Mouse (Mus musculus) forebrain, postnatal 0 days (tissue): ENCODE data around the gene Gm49361. TPM values are rescaled to one million over a fixed set of nuclear protein-coding genes. Genes with fewer than 3 reads are reported as not detected.

Experiments used
- ATAC-seq: fragments of 200-750 bp; cut with Nextera tagmentation; 2 replicates; pipeline ENCODE4 v1.8.0; 2017; ENCODE audit warnings: mild to moderate bottlenecking, moderate library complexity
- DNase-seq: peaks from one replicate; pipeline ENCODE4 v3.0.0-alpha.2; 2015
- H3K27ac ChIP-seq: fragments of 300-500 bp; sonication (generic); 2 replicates; pipeline ENCODE4 v1.5.1; 2014; ENCODE audit warnings: low read depth, mild to moderate bottlenecking, antibody characterized with exemption, low read length, moderate library complexity, mixed read lengths
- H3K27me3 ChIP-seq: fragments of 300-500 bp; sonication (generic); 2 replicates; pipeline ENCODE4 v1.6.1; 2014; ENCODE audit warnings: mild to moderate bottlenecking, low read length, mixed read lengths; ENCODE audit not compliant: insufficient read depth
- H3K36me3 ChIP-seq: fragments of 300-500 bp; sonication (generic); 2 replicates; pipeline ENCODE4 v1.6.1; 2014; ENCODE audit warnings: mild to moderate bottlenecking, moderate library complexity; ENCODE audit not compliant: insufficient read depth
- H3K4me1 ChIP-seq: fragments of 300-500 bp; sonication (generic); 2 replicates; pipeline ENCODE4 v1.6.1; 2014; ENCODE audit warnings: antibody characterized with exemption; ENCODE audit not compliant: insufficient read depth
- H3K4me2 ChIP-seq: fragments of 300-500 bp; sonication (generic); 2 replicates; pipeline ENCODE4 v1.6.1; 2014; ENCODE audit warnings: low read depth, mild to moderate bottlenecking, moderate library complexity
- H3K4me3 ChIP-seq: fragments of 300-500 bp; sonication (generic); 2 replicates; pipeline ENCODE4 v1.5.1; 2014; ENCODE audit warnings: low read depth, low read length, mixed read lengths
- H3K9ac ChIP-seq: fragments of 300-500 bp; sonication (generic); 2 replicates; pipeline ENCODE4 v1.6.1; 2014; ENCODE audit warnings: mild to moderate bottlenecking
- H3K9me3 ChIP-seq: fragments of 300-500 bp; sonication (generic); 2 replicates; pipeline ENCODE4 v1.6.1; 2016; ENCODE audit warnings: low read length
- CTCF ChIP-seq: sonication (generic); IDR thresholded peaks from 2 replicates; pipeline ENCODE4 v1.5.1; 2016; ENCODE audit warnings: antibody characterized with exemption, control low read depth, low read depth
- WGBS: fragments of 180-500 bp; shearing (Covaris S2); extraction: QIAGEN DNeasy Blood & Tissue Kit; methylation state at CpG from one replicate; pipeline ENCODE4 v1.1.7; 2014; 5-methylcytosine and 5-hydroxymethylcytosine counted together
- polyA plus RNA-seq: library from polyadenylated mRNA; unstranded; fragments of >200 nt; fragmentation: Nextera tagmentation; extraction: Ambion mirVana; gene quantifications from 2 replicates; pipeline ENCODE4 v1.2.1, GENCODE M21; 2015
- total RNA-seq: library from RNA; depleted of rRNA; stranded (reverse); fragments of >200 nt; gene quantifications from 2 replicates; pipeline ENCODE4 v1.2.3, GENCODE M21; 2014

Gm49361 gene
- total and polyA plus RNA-seq, 2 experiments from 2014 or later = not detected

- Histone ChIP-seq H3K4me3 (no peak overlapping the region), H3K27me3 (no peaks in the 10 kb centered on the region), H3K36me3 (no peaks in the 10 kb centered on the region), H3K27ac (no peak overlapping the region), H3K4me2 (no peak overlapping the region), H3K9ac (no peak overlapping the region), H3K4me1 (no peaks in the 10 kb centered on the region), H3K9me3 (no peaks in the 10 kb centered on the region)
- peak; percentile 94 for DNase-seq
- ATAC-seq = peak; percentile 92
- WGBS = 40% methylated on average over 5 of the region's 5 CpGs
- TF ChIP-seq CTCF = peak; percentile 87
Observed at GRCm38 (mm10) chr14:57679958-57680535, 65.9 kb downstream of the Gm49361 start.

- no peaks in the 10 kb centered on the region for H3K36me3 ChIP-seq
- ATAC-seq (no peak), DNase-seq (no peak)
- H3K4me3 ChIP-seq = no peak overlapping the region
- no peak overlapping the region for H3K9ac ChIP-seq
- WGBS = 29% methylated on average over 1 of the region's 1 CpGs
- H3K27me3 ChIP-seq = no peaks in the 10 kb centered on the region
- H3K4me1 ChIP-seq = no peaks in the 10 kb centered on the region
- H3K27ac ChIP-seq = no peak overlapping the region
- no peak overlapping the region for H3K4me2 ChIP-seq
- no peaks in the 10 kb centered on the region for H3K9me3 ChIP-seq
- no peak for TF ChIP-seq CTCF
Observed at GRCm38 (mm10) chr14:57679523-57679922, 66.4 kb downstream of the Gm49361 start.

DNA sequence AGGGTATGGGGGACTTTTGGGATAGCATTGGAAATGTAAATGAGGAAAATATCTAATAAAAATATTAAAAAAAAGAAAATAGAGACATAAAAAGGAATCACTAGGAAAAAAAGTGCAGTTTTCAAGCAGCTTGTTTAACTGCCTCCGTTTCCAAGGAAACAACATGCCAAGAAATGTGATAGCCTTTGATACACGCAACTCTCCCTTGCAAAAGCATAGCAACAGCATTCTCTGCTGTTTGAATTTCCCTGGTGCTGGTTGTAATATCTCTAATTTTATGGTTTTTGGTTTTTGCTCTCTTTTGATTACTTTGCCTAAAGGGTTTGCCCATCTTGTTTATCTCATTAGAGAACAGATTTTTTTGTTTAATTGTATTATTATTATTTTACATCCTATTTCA, 70.4 kb downstream of the Gm49361 start:
- H3K36me3 ChIP-seq = no peaks in the 10 kb centered on the region
- H3K9ac ChIP-seq = no peak overlapping the region
- H3K4me2 ChIP-seq = no peak overlapping the region
- no peak for TF ChIP-seq CTCF
- no peak overlapping the region for H3K4me3 ChIP-seq
- WGBS = 40% methylated on average over 2 of the region's 2 CpGs
- H3K27ac ChIP-seq = no peak overlapping the region
- DNase-seq = no peak
- H3K4me1 ChIP-seq = no peaks in the 10 kb centered on the region
- ATAC-seq = no peak
- H3K27me3 ChIP-seq = no peaks in the 10 kb centered on the region
- no peaks in the 10 kb centered on the region for H3K9me3 ChIP-seq

GRCm38 (mm10) chr14:57665628-57665950, 80.3 kb downstream of the Gm49361 start:
- peaks cover 12% of the 10 kb centered on the region; the same call in 1 of the 2 replicates for H3K4me1 ChIP-seq
- DNase-seq (no peak), ATAC-seq (0 out of 2 replicates have a peak, but pooled peaks have one; percentile 0)
- H3K4me3 ChIP-seq = peak overlapping the region; percentile 86
- no peaks in the 10 kb centered on the region for H3K9me3 ChIP-seq
- peak overlapping the region; percentile 83 for H3K9ac ChIP-seq
- H3K27me3 ChIP-seq = no peaks in the 10 kb centered on the region
- no peaks in the 10 kb centered on the region for H3K36me3 ChIP-seq
- TF ChIP-seq CTCF = no peak
- H3K27ac ChIP-seq = peak overlapping the region; percentile 91; the same call in 1 of the 2 replicates
- H3K4me2 ChIP-seq = peak overlapping the region; percentile 69
- 11% methylated on average over 10 of the region's 10 CpGs for WGBS

DNA sequence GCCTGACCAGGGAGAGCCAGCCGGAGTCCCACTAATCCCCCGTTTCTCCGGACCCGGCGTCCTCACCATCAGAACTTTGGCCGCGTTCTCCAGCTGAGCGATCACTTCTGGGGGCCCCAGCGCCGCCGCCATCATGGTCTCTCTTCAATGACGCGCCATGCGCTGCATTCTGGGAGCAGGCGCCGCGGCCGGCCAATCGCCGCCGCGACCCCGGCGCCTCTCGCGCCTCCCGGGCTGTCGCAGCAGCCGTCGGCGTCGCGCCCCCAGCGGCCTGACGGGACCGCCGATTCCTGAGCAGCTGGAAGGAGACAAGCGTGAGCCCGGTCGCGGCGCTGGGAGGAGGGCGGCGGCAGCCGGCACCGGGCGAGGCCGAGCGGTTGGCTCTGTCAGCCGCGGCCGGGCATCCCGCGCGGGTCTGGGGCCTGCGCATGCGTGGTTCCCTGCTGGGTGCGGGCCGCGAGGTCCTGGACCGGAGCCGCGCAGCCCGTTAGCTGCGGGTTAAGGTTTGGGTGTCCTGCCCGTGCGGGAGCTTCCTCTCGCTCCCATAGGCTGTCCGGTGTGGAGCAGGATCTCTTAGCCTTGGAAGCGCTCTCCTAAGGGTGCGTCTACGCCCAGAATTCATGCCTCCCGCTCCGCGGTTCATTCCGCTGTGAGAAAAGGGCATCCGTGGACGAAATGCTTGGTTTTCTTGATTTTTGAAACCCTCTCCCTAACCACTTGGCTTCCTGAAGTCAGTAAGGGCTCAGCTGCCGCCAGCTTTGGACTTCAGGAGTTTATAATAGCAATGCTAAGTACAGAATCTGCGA, 80.9 kb downstream of the Gm49361 start, which contains the start of gene Xpo4:
TSS of gene Xpo4 (minus strand) at position 609 of the 806 bp plus-strand sequence.
- Histone ChIP-seq H3K4me1 (peaks cover 12% of the 10 kb centered on the region; the same call in 1 of the 2 replicates), H3K4me3 (peak within 1 kb of the TSS; percentile 86), H3K27ac (peak within 1 kb of the TSS; percentile 91), H3K9ac (peak within 1 kb of the TSS; percentile 83), H3K27me3 (no peaks in the 10 kb centered on the region), H3K4me2 (peak within 1 kb of the TSS; percentile 69), H3K36me3 (no peaks in the 10 kb centered on the region), H3K9me3 (no peaks in the 10 kb centered on the region)
- DNase-seq (peak; percentile 91), ATAC-seq (peak; percentile 99)
- WGBS = 6% methylated on average over 78 of the region's 80 CpGs
- TF ChIP-seq CTCF = peak; percentile 42

GRCm38 (mm10) chr14:57664311-57664821, 81.5 kb downstream of the Gm49361 start:
- Histone ChIP-seq H3K4me2 (peak overlapping the region; percentile 69), H3K4me1 (peaks cover 12% of the 10 kb centered on the region; the same call in 1 of the 2 replicates), H3K36me3 (no peaks in the 10 kb centered on the region), H3K27me3 (no peaks in the 10 kb centered on the region), H3K9me3 (no peaks in the 10 kb centered on the region), H3K27ac (peak overlapping the region; percentile 91), H3K9ac (peak overlapping the region; percentile 83), H3K4me3 (peak overlapping the region; percentile 86)
- DNase-seq (no peak), ATAC-seq (peak; percentile 35)
- under 1% methylated on average over 19 of the region's 19 CpGs for WGBS
- TF ChIP-seq CTCF = no peak

DNA sequence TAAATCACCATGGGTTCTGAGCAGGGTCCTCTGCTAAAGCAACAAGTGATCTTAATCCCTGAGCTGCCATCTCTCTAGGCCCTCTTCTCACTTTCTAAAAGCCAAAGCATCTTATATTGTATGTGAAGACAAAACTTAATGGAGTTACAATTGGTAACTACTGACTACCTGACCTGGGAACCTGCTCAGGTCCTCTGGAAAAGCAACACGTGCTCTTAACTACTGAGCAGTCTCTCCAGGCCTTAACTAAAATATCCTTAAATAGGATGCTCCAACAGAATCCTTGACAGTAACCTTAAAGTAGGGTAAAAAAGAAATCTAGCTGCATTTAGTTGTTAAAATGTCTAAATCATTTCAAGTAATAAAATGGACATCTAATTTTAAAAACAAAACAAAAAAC, 82.3 kb downstream of the Gm49361 start:
- ATAC-seq = no peak
- H3K4me3 ChIP-seq = peak overlapping the region; percentile 86
- peak overlapping the region; percentile 69 for H3K4me2 ChIP-seq

More for the DNA sequence above, 82.3 kb downstream of the Gm49361 start:
- peaks cover 12% of the 10 kb centered on the region; the same call in 1 of the 2 replicates for H3K4me1 ChIP-seq
- H3K36me3 ChIP-seq = no peaks in the 10 kb centered on the region
- no peak overlapping the region for H3K27ac ChIP-seq
- no peak overlapping the region for H3K9ac ChIP-seq
- no peak for TF ChIP-seq CTCF
- 24% methylated on average over 1 of the region's 1 CpGs for WGBS
- DNase-seq = no peak
- no peaks in the 10 kb centered on the region for H3K9me3 ChIP-seq
- no peaks in the 10 kb centered on the region for H3K27me3 ChIP-seq
